Mouse (Mus musculus) CD4-positive, CD25-positive, alpha-beta regulatory T cell, adult 4 months (primary cell): ENCODE measurements around the gene Kctd6. TPM values are rescaled to one million over a fixed set of nuclear protein-coding genes. Genes with fewer than 3 reads are reported as not detected.
A peak's percentile ranks its signal among the peaks of the same experiment; 100 is the strongest.

Experiments
- ATAC-seq: one replicate; pipeline ENCODE4 v1.8.0; 2017
- polyA plus RNA-seq, 2 experiments: library from polyadenylated mRNA; unstranded; fragments of 100-300 nt; shearing (Covaris generic); gene quantifications; one replicate each; pipeline ENCODE4 v1.2.1; 2017

Kctd6 gene
- polyA plus RNA-seq, 2 experiments from 2014 or later = 2.0 to 3.4 TPM

- ATAC-seq = peak; percentile 49
These were observed 613 bp downstream of the Kctd6 start for GRCm38 (mm10) chr14:8214299-8215207.

- no peak for ATAC-seq
These were observed 1.4 kb downstream of the Kctd6 start for GRCm38 (mm10) chr14:8215208-8215778.

- ATAC-seq = no peak
These were observed 2.2 kb downstream of the Kctd6 start for GRCm38 (mm10) chr14:8216100-8216499.

GRCm38 (mm10) chr14:8218238-8218637 is 4.3 kb downstream of the Kctd6 start:
- ATAC-seq = no peak

GRCm38 (mm10) chr14:8218730-8219380 is 4.9 kb downstream of the Kctd6 start:
- no peak for ATAC-seq

- ATAC-seq = no peak
These were observed 5.9 kb downstream of the Kctd6 start for GRCm38 (mm10) chr14:8219876-8220275.

- ATAC-seq = no peak
These were observed 6.4 kb downstream of the Kctd6 start for GRCm38 (mm10) chr14:8220306-8220705.

- ATAC-seq = no peak
These were observed 7.0 kb downstream of the Kctd6 start for GRCm38 (mm10) chr14:8220912-8221311.

GRCm38 (mm10) chr14:8222561-8222960 is 8.6 kb downstream of the Kctd6 start:
- no peak for ATAC-seq

- ATAC-seq = no peak
These were observed 9.8 kb downstream of the Kctd6 start for GRCm38 (mm10) chr14:8223506-8224293.

- ATAC-seq = no peak
These were observed 10.9 kb downstream of the Kctd6 start for GRCm38 (mm10) chr14:8224805-8225204.

GRCm38 (mm10) chr14:8229367-8230019 is 15.6 kb downstream of the Kctd6 start:
- ATAC-seq = no peak

GRCm38 (mm10) chr14:8232155-8232910 is 18.4 kb downstream of the Kctd6 start:
- no peak for ATAC-seq

GRCm38 (mm10) chr14:8233252-8233651 is 19.3 kb downstream of the Kctd6 start:
- ATAC-seq = no peak

- ATAC-seq = no peak
These were observed 27.9 kb downstream of the Kctd6 start for GRCm38 (mm10) chr14:8241816-8242215.

- no peak for ATAC-seq
These were observed 28.5 kb downstream of the Kctd6 start for GRCm38 (mm10) chr14:8242388-8242920.

- ATAC-seq = no peak
These were observed 29.4 kb downstream of the Kctd6 start for GRCm38 (mm10) chr14:8243136-8243888.

- no peak for ATAC-seq
These were observed 30.3 kb downstream of the Kctd6 start for GRCm38 (mm10) chr14:8244211-8244611.

- no peak for ATAC-seq
These were observed 32.9 kb downstream of the Kctd6 start for GRCm38 (mm10) chr14:8246878-8247277.

GRCm38 (mm10) chr14:8249206-8249605 is 35.3 kb downstream of the Kctd6 start:
- no peak for ATAC-seq
